Mouse (Mus musculus) midbrain, embryonic 14.5 days (tissue): ENCODE measurements around the gene Gipc1. TPM values are rescaled to one million over a fixed set of nuclear protein-coding genes. Genes with fewer than 3 reads are reported as not detected.

Experiments used
- ATAC-seq: fragments of 200-750 bp; cut with Nextera tagmentation; 2 replicates; pipeline ENCODE4 v1.8.0; 2017; ENCODE audit warnings: moderate number of reproducible peaks, moderate library complexity; ENCODE audit not compliant: low FRiP score, low TSS enrichment
- DNase-seq: peaks from one replicate; pipeline ENCODE4 v3.0.0-alpha.2; 2015
- H3K27ac ChIP-seq: fragments of 300-500 bp; sonication (generic); replicated peaks from 2 replicates; pipeline ENCODE4 v1.5.1; 2014; ENCODE audit warnings: mild to moderate bottlenecking, low read depth, low read length, moderate library complexity
- H3K27me3 ChIP-seq: fragments of 300-500 bp; sonication (generic); 2 replicates; pipeline ENCODE4 v1.6.1; 2014; ENCODE audit warnings: low read length, control low read depth, mixed read lengths; ENCODE audit not compliant: control insufficient read depth, insufficient read depth
- H3K36me3 ChIP-seq: fragments of 300-500 bp; sonication (generic); 2 replicates; pipeline ENCODE4 v1.6.1; 2014; ENCODE audit warnings: low read length, control low read depth; ENCODE audit not compliant: control insufficient read depth, insufficient read depth
- H3K4me1 ChIP-seq: fragments of 300-500 bp; sonication (generic); 2 replicates; pipeline ENCODE4 v1.6.1; 2014; ENCODE audit warnings: mild to moderate bottlenecking, antibody characterized with exemption, low read length, control low read depth; ENCODE audit not compliant: control insufficient read depth, insufficient read depth
- H3K4me2 ChIP-seq: fragments of 300-500 bp; sonication (generic); 2 replicates; pipeline ENCODE4 v1.6.1; 2014; ENCODE audit warnings: mild to moderate bottlenecking, low read length, moderate library complexity
- H3K4me3 ChIP-seq: fragments of 300-500 bp; sonication (generic); replicated peaks from 2 replicates; pipeline ENCODE4 v1.5.1; 2014; ENCODE audit warnings: low read depth, low read length
- H3K9ac ChIP-seq: fragments of 300-500 bp; sonication (generic); replicated peaks from 2 replicates; pipeline ENCODE4 v1.6.1; 2014; ENCODE audit warnings: mild to moderate bottlenecking, low read length, moderate library complexity
- H3K9me3 ChIP-seq: fragments of 300-500 bp; sonication (generic); 2 replicates; pipeline ENCODE4 v1.6.1; 2016; ENCODE audit warnings: low read length, control low read depth, mixed read lengths; ENCODE audit not compliant: control insufficient read depth
- WGBS: fragments of 180-500 bp; shearing (Covaris S2); extraction: QIAGEN DNeasy Blood & Tissue Kit; methylation state at CpG from one replicate; pipeline ENCODE4 v1.1.7; 2014; 5-methylcytosine and 5-hydroxymethylcytosine counted together
- polyA plus RNA-seq: library from polyadenylated mRNA; unstranded; fragments of >200 nt; fragmentation: Nextera tagmentation; extraction: Ambion mirVana; gene quantifications from 2 replicates; pipeline ENCODE4 v1.2.1, GENCODE M21; 2014

Gipc1 gene
- polyA plus RNA-seq, 1 experiment from 2014 or later, result 116 TPM

DNA sequence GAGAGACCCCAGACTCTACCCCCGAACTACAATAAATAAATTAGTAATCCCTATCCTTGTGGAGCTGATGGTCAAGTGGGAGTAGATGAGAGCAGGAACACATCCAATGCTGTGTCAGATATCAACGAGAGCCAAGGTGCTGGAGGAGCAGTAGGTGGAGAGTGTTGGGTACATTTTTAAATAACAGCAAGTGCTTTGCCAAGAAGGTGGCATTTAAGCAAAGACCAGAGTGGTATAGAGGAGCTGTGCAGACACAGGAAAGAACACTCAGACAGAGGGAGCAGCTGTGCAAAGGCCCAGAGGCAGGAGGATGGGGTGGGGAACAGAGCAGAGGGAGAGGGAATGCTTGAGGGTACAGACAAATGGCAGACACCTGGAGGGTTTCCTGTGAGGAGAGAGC lies 35.4 kb upstream of the Gipc1 start:
- ATAC-seq, result no peak
- no peak overlapping the region for H3K27ac ChIP-seq
- DNase-seq, result no peak
- 89% methylated on average over 2 of the region's 2 CpGs for WGBS
- peaks cover 22% of the 10 kb centered on the region for H3K36me3 ChIP-seq
- H3K27me3 ChIP-seq, result no peaks in the 10 kb centered on the region
- no peak overlapping the region for H3K4me2 ChIP-seq
- H3K9ac ChIP-seq, result no peak overlapping the region
- H3K4me3 ChIP-seq, result no peak overlapping the region
- H3K9me3 ChIP-seq, result no peaks in the 10 kb centered on the region
- no peaks in the 10 kb centered on the region for H3K4me1 ChIP-seq

DNA sequence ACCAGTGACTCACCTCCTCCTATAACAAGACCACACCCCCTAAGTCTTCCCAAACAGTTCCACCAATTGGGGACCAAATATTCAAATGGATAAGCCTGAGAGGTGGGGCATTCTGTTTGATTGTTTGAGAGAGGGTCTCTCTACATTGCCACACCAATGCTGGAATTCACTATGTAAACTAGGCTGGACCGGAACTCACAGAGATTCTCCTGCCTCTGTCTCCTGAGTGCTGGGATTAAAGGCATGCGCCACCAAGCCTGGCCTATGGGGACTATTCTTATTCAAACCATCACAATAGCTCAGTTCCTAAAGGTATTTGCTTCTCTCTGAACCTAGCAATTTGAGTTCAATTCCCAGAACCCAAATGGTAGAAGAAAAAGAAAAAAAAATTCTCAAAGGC lies 33.9 kb upstream of the Gipc1 start:
- DNase-seq, result no peak
- Histone ChIP-seq H3K4me2 (no peak overlapping the region), H3K36me3 (peaks cover 8% of the 10 kb centered on the region), H3K9ac (no peak overlapping the region), H3K27ac (no peak overlapping the region), H3K27me3 (no peaks in the 10 kb centered on the region), H3K4me3 (no peak overlapping the region), H3K4me1 (no peaks in the 10 kb centered on the region), H3K9me3 (no peaks in the 10 kb centered on the region)
- ATAC-seq, result no peak
- 97% methylated on average over 2 of the region's 2 CpGs for WGBS

DNA sequence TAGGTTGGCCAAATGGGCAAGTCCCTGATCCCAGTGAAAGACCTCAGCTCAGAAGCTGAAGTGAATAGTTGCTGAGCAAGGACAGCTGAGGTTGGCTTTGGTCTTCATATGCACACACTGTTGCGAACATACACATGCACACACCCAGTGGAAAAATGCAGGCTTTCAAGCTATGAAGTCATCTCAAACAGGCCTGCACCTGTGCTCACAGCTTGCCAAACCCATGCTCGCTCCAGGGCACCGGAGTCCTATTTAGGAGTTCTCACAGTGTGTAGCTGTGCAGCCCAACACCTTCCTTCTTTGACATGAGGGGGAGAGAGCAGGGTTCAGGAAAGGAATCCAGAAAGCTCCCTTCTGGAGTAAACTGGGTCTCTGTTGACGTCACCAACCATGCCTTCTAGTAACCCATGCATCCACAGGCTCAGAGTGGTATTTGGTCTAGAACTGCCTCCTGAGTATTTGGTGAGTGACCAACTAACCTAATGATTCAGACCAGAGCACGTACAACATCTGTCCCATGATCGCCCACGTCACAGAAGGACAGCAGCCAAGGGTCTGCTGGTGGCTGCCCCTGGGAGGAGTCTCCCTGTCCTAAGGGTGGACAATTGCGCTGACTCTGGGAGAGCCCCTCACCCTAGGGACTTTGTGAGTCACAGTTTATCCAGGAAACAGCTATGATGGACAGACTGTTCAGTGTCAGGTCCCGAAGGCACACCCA lies 32.8 kb upstream of the Gipc1 start:
- ATAC-seq (no peak), DNase-seq (no peak)
- Histone ChIP-seq H3K9me3 (no peaks in the 10 kb centered on the region), H3K4me1 (no peaks in the 10 kb centered on the region), H3K9ac (no peak overlapping the region), H3K27me3 (no peaks in the 10 kb centered on the region), H3K4me2 (no peak overlapping the region), H3K4me3 (no peak overlapping the region), H3K27ac (no peak overlapping the region), H3K36me3 (no peaks in the 10 kb centered on the region)
- 92% methylated on average over 9 of the region's 9 CpGs for WGBS

DNA sequence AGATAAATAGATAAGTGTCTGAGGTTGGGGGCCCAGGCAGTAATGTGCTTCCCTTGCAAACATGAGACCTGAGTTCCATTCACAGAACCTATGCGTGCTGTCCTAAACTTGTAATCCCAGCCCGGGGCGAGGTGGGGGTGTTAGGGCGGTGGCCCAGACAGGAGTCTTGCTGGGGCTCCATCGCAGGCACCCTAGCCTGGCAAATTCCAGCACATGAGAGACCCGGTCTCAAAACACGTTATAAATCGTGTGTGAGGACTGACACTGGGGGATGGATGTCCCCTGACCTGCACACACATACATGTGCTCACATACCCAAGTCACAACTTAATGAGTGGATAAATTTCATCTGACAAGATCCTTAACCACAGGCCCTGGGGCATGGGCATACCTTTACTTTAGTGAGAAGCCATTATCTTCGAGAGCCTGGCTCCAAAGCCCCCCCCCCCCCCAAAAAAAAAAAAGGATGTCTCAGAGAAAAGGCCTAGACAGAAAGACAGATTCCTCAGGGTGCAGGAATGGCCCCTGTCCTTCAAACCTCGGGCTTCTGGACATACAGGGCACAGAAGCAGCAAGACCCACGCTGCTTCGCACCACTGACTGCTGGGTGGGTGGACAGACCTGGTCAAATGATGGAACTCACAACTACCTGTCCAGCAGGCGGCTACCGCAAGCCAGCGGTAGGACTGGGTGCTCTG lies 30.6 kb upstream of the Gipc1 start:
- H3K9ac ChIP-seq, result peak overlapping the region; percentile 48
- H3K4me3 ChIP-seq, result peak overlapping the region; percentile 32
- no peak overlapping the region for H3K27ac ChIP-seq
- 53% methylated on average over 15 of the region's 15 CpGs for WGBS
- H3K36me3 ChIP-seq, result no peaks in the 10 kb centered on the region
- peak overlapping the region; percentile 68 for H3K4me2 ChIP-seq
- no peaks in the 10 kb centered on the region for H3K4me1 ChIP-seq
- DNase-seq, result no peak
- H3K9me3 ChIP-seq, result no peaks in the 10 kb centered on the region
- ATAC-seq, result peak; percentile 64
- no peaks in the 10 kb centered on the region for H3K27me3 ChIP-seq

DNA sequence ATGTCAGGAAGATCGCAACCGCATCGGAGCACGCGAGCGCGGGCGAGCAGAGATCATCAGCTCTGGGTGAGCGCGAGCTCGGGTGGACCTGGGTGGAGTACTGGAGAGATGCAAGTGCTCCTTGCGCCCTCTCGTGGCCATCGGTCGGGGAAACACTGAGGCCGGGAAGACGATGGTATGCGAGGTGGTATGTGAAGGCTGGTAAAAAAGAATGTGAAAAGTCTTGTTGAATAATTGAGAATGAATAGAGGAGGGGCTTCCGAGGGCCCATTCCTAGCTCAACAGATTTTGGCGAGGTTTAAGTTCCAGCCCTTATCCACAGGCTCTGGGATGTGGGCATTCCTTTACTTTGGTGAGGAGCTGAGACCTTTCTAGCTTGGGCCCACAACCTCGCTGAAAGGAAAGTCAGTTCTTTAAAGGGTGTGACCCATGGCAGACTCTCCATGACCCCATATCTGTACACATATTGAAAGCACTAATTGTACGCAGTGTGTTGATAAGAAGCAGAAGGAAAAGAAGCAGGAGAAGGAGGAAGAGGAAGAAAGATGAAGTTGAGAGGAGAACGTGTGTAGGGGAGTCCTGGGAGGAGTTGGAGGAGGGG lies 30.0 kb upstream of the Gipc1 start:
- no peaks in the 10 kb centered on the region for H3K36me3 ChIP-seq
- no peaks in the 10 kb centered on the region for H3K27me3 ChIP-seq
- H3K9me3 ChIP-seq, result no peaks in the 10 kb centered on the region
- WGBS, result 12% methylated on average over 23 of the region's 23 CpGs
- peak overlapping the region; percentile 32 for H3K4me3 ChIP-seq
- H3K4me1 ChIP-seq, result no peaks in the 10 kb centered on the region
- H3K9ac ChIP-seq, result peak overlapping the region; percentile 48
- peak overlapping the region; percentile 68 for H3K4me2 ChIP-seq
- H3K27ac ChIP-seq, result no peak overlapping the region
- ATAC-seq (peak; percentile 91), DNase-seq (peak; percentile 93)

DNA sequence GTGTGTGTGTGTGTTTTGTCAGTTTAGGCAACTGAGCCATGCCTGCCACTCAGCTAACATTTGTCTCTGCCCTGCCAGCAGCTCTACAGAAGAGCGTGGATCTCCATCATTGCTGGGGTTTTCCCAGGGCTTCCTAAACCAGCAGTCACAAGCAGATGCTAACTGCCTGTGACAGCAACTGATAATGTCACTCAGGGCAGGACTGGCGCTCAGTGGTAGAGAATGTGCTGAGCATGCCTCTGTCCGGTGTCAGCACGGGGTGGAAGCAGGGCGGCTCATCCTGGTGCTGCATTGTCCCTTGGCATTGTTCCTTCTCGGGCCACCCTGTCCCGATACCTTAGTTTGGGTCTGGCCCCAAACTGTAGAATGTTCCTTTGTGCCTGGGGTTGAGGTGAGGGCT lies 28.9 kb upstream of the Gipc1 start:
- Histone ChIP-seq H3K9ac (no peak overlapping the region), H3K4me2 (no peak overlapping the region), H3K27me3 (no peaks in the 10 kb centered on the region), H3K4me1 (no peaks in the 10 kb centered on the region), H3K27ac (no peak overlapping the region), H3K36me3 (no peaks in the 10 kb centered on the region), H3K9me3 (no peaks in the 10 kb centered on the region), H3K4me3 (no peak overlapping the region)
- WGBS, result 88% methylated on average over 7 of the region's 7 CpGs
- no peak for DNase-seq
- no peak for ATAC-seq

DNA sequence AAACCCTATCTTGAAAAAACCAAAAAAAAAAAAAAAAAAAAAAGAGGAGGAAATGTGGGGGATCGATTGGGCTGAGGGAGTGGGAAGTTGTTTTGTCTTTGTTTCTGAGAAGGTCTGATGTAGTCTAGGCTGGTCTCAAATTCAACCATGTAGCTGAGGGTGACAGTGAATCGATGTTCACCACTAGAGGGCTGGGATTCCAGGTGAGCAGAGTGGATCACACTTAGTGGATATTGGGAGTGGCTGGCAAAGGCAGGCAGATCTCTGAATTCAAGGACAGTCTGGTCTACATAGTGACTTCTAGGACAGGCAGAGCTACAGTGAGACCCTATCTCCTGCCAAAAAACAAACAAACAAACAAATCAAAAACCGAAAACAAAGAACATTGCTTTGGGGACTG lies 27.7 kb upstream of the Gipc1 start:
- Histone ChIP-seq H3K9me3 (no peaks in the 10 kb centered on the region), H3K27ac (no peak overlapping the region), H3K36me3 (no peaks in the 10 kb centered on the region), H3K9ac (no peak overlapping the region), H3K4me2 (no peak overlapping the region), H3K27me3 (no peaks in the 10 kb centered on the region), H3K4me3 (no peak overlapping the region), H3K4me1 (no peaks in the 10 kb centered on the region)
- ATAC-seq, result no peak
- DNase-seq, result peak; percentile 72
- WGBS, result 38% methylated on average over 3 of the region's 3 CpGs

DNA sequence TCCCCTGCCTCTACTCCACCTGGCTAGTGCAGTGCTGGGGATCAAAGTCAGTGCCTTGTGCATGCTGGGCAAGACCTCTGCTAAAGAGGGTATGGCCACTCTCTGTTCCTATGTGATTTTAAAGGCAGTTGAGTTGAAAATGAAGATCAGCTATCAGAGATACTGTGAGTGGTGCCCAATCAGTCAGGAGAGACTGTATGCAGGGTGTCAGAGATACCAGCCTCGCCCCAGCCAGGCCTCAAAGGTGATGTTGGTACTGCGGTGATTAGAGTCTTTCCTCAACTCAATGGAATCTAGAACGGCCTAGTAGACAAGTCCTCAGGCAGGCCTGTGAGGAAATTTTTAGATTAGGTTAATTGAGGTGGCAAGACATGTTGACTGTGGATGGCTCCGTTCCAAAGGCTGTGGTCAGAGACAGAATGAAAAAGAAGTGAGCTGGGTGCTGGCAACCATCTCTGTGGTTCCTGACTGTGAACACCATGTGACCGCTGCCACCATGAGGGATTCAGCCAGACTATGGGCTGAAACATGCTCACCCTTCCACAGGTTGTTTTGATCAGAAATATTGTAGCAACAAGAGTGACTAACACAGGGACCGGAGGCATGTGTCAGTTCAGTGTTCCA lies 26.7 kb upstream of the Gipc1 start:
- H3K36me3 ChIP-seq, result no peaks in the 10 kb centered on the region
- H3K4me1 ChIP-seq, result no peaks in the 10 kb centered on the region
- 91% methylated on average over 6 of the region's 6 CpGs for WGBS
- DNase-seq, result no peak
- no peak for ATAC-seq
- H3K9ac ChIP-seq, result no peak overlapping the region
- H3K4me2 ChIP-seq, result no peak overlapping the region
- no peak overlapping the region for H3K27ac ChIP-seq
- H3K9me3 ChIP-seq, result no peaks in the 10 kb centered on the region
- no peaks in the 10 kb centered on the region for H3K27me3 ChIP-seq
- no peak overlapping the region for H3K4me3 ChIP-seq
